Mouse (Mus musculus) activated CD4-positive, CD25-positive, alpha-beta regulatory T cell, adult 4 months (primary cell): ENCODE measurements around the gene Abcc8. TPM values are rescaled to one million over a fixed set of nuclear protein-coding genes. Genes with fewer than 3 reads are reported as not detected.

Experiments used
- polyA plus RNA-seq, 2 experiments: library from polyadenylated mRNA; unstranded; fragments of 100-300 nt; shearing (Covaris generic); gene quantifications; one replicate each; pipeline ENCODE4 v1.2.1; 2017

Gene Abcc8
- polyA plus RNA-seq, 2 experiments from 2014 or later = not detected

Other genes starting within 250 kb of the Abcc8 start
- gene Abcc6, start 149.7 kb downstream of the Abcc8 start, polyA plus RNA-seq = not detected
- gene Nomo1, start 146.3 kb downstream of the Abcc8 start, polyA plus RNA-seq = 10 to 100 TPM; 17.1 to 20.4 TPM
- not detected for gene Kcnj11, start 79.3 kb downstream of the Abcc8 start, polyA plus RNA-seq
- gene Ush1c, start 58.5 kb upstream of the Abcc8 start, polyA plus RNA-seq = not detected
- gene Otog, start 61.0 kb upstream of the Abcc8 start, polyA plus RNA-seq = not detected
- gene Myod1, start 196.4 kb upstream of the Abcc8 start, polyA plus RNA-seq = not detected
- gene Kcnc1, start 216.5 kb upstream of the Abcc8 start, polyA plus RNA-seq = not detected